Mouse (Mus musculus): ENCODE results near the gene Acsl1. TPM values are rescaled to one million over a fixed set of nuclear protein-coding genes. Genes with fewer than 3 reads are reported as not detected.

Gene Acsl1
- 10 to 100 TPM; 45.7 to 48.2 TPM for total RNA-seq (2021)

DNA sequence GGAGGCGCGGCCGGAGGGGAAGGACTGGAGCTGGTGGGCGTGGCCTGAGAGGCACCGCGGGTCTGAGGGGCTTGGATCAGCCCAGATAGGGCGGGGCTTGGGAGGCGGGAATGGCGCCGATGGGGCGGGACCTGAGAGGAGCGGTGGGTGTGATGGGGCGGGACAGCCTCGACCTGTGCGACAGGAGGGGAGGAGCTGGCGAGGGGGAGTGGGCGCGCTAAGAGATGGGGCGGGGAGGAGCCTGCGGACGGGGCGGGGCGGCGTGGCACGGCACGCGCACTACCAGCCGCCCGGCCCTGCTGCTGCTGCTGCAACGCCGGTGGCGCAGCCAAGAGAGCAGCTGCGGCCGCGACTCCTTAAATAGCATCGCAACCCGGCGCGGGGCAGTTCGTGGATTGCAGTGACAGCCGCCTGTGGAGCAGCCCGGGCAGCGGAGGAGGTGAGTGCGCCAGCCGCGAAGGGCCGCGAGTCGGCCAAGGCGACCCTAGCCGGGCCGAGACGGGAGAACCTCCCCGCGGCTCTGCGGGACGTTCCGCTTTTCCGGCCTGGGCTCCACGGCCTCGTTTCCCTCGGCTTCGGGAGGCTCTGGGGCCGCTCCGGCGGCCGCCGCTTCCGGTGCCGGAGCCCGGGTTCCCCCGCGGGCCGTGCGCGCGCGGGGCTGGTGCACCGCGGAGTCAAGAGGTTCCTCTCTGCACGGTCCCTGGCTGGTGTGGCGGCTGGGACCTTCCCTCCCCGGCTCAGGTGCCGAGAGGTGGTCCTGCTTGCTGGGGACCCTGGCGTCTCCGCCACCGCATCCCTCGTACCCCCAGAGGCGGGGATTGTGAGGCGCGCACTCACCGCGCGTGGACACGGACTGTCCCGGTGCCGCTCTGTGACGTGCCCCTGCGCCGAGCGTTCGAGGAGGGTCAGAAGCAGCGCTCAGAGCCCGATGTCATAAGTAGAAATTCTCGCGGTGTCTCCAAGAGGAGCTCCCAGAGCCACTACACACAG, at the start of gene Acsl1:
Acsl1 (plus strand) TSS at position 246 of the 990 bp plus-strand sequence.
- peak; percentile 87 for DNase-seq (ENCODE audit: extremely low spot score in 1 of 2, low spot score in 1 of 2)

DNA sequence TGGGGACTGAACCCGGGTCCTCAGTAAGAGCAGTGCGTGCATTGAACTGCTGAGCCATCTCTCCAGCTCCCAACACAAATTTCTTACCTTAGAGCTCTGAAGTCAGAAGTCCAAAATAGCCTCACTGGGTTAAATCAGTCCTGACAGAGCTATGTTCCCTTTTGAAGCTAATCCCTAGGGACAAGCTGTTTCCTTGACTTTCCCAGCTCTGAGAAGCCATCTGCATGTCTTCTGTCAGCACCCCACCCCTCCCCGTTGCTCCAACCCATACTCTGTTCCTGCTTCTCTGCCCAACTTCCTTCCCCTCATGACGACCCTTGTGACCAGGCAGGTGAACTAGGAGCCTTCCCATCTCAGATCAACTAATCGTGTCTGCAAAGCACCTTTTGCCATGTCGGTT, 49.3 kb upstream of the Acsl1 start:
- no peak for DNase-seq (ENCODE audit: extremely low spot score in 1 of 2, low spot score in 1 of 2)

DNA sequence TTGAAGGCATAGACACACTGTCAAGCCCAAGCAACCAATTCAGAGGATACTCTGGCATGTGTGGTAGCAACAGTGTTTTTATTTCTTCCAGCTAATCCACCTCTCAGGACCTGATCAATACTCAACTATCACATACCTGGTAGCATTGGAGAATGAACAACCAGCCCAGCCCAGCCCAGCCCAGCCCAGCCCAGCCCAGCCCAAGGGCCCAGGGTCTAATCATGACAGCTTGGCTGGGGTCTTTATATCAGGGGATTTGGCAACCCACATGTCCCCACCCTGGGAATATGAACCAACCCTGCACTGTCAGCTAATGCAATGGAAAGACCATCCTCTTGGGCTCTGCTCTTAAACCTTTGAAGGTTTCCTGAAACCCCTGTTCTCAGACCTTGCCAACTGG, 42.9 kb upstream of the Acsl1 start:
- no peak for DNase-seq (ENCODE audit: extremely low spot score in 1 of 2, low spot score in 1 of 2)

DNA sequence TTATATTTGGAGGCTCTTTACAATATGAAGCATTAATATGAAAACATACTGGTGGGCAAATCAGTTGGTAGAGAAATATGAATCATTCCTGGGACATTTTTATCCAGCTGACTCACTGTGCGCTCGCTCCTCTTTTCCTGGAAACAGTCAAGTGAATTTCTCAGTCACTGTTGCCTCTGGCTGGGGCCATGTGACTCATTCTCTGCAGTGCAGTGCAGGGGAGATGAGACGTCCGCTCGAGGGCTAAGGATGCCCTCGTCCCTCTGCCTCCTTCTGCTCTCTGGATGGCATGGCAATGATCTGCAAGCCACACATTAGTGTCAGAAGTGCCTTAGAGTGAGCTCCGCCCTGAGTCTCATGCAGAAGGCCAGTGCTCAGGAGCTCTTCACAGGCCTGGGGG, 41.0 kb upstream of the Acsl1 start:
- no peak for DNase-seq (ENCODE audit: extremely low spot score in 1 of 2, low spot score in 1 of 2)

DNA sequence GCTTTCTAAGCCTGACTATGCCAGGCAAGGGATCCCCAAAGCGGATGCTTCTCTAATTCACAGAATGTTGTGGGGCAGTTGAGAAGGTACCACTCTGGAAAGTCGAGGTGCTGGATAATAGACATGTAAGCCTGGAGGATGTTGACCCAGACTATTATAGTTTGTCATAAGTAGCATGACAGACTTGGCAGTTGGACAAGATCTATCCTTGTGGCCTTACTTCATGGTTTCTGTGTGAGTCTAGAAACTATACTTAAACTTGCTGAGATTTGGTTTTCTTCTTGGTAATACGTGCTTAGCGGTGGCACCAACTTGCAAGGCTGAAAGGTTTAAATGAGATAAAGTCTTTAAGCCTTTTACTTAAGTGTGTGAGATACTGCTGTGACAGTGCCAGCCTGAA, 38.9 kb upstream of the Acsl1 start:
- DNase-seq (ENCODE audit: extremely low spot score in 1 of 2, low spot score in 1 of 2), result no peak

DNA sequence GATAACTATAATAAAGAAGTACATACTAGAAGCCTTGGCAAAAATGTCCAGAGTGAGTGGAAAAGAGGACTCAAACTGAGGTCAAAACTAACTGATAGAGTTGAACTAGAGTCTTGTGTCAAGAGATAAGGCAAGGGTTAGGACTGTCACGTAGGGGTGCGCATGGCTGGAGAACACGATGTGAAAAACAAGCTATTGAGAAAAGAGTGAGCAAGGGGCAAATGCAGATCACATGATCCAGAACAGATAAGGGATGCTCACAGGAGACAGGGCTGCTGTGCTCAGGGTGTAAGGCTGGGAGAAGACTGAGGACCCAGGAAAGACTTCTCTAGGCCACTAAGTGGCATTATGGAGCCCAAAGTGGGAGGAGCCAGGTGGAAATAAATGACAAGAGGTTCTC, 38.3 kb upstream of the Acsl1 start:
- DNase-seq (ENCODE audit: extremely low spot score in 1 of 2, low spot score in 1 of 2), result no peak

DNA sequence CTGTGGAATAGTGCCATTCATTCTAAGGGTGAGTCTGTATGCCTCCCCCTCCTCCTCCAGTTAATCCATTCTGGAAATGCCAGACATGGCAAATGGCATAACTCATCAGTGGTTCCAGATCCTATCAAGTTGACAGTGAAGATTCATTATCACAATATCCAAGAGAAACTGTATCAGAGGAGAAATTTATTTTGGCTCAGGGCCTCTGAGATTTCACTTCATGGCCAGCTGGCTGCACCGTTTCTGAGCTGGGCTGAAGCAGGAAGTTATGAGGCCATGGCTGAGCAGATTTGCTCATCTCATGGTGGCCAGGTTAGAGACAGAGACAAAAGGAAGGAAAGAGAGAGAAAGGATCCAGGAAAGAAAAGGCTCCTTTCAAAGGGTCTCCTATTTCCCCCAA, 37.2 kb upstream of the Acsl1 start:
- DNase-seq (ENCODE audit: extremely low spot score in 1 of 2, low spot score in 1 of 2), result no peak

DNA sequence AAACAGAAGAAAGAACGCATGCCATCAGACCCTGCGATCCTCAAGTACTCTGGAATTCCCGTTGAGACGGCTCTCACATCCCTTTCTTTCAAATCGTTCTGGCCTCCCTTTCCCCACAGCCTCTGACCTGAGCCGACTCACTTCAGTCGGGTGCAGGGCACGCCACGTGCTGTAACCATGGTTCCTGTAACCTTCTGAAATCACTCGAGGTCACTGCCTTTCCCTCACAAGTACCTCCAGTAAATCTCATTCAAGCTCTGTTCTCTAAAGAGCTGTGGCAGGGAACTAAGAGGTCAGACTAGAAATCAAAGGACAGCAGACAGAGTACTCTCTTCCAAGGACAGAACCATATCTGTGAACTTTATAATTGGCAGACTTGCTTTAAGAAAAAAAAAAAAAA, 32.3 kb upstream of the Acsl1 start:
- no peak for DNase-seq (ENCODE audit: extremely low spot score in 1 of 2, low spot score in 1 of 2)

DNA sequence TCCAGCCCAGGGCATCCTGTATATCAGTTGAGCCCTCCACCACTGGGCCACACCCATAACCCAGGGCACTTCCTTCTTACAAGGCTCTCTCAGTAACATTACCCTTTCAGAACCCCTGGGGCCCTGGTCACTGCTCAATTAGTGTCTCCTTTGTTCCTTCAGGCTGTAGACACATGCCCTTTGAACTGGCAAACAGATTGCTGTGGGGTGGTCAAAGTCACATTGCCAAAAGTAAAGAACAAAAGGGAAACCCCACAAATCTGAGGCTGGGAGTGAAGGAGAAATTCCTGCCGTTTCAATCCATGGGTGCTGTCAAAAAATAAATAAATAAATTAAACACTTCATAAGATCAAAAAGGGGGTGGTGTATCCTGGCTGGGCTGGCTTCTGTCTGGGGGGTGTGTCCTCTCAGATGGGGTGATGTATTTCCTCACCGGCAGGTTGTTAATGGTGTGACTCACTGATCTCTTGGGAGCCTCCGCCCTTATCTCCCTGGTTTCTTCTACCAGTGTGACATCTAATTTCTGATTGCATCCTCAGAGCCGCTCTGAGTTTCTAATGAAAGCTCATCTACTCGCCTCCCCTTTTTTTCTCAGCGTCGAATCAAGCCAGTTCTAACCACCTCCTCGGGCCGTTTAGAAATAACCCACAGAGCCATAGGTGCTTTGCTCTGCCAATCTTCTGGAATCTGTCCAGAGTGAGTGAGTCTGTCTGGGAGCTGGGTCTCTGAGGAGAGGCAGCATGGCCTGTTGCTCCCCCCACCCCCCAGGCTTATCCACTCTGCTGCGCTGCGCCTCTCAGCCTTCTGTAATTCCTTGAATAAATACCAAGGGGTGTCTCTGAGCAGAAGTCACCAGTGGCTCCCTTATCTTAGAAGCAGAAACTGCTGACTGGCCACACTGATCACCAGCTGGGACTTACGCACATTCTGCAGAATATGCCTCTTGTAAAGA, 24.6 kb upstream of the Acsl1 start:
- no peak for DNase-seq (ENCODE audit: extremely low spot score in 1 of 2, low spot score in 1 of 2)

DNA sequence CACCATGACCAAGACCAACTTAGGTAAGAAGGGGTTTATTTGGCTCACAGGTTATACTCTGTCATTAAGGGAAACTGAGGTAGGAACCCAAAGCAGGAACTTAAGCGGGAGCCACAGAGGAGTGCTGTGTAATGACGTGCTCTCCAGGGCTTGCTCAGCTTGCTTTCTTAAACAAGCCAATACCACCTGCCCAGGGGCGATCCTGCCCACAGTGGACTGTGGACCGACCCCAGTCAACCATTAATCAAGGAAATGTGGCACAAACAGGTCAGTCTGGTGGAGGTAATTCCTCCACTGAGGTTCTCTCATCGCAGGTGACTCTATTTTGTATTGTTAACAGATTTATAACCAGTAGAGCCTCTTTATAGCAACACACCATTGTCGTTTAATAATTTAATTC, 23.5 kb upstream of the Acsl1 start:
- no peak for DNase-seq (ENCODE audit: extremely low spot score in 1 of 2, low spot score in 1 of 2)

DNA sequence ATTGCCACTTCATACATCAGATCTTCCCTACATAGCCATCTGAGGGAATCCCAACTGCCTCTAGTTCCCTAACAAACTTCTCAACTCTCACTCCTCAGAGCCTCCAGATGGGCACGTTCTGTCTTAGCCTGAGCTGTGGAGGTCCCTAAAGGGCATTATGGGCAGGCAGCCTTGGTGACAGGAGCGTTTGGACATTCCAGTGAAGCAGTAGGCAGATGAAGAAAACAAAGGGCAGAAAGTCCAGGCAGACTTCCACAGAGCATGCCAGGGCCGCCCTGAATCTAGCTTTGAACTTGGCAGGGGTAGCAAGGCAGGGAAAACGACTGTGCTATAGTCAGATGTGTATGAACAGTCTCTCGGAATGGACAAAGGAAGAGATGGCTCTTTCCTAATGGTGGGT, 22.2 kb upstream of the Acsl1 start:
- DNase-seq (ENCODE audit: extremely low spot score in 1 of 2, low spot score in 1 of 2), result no peak

DNA sequence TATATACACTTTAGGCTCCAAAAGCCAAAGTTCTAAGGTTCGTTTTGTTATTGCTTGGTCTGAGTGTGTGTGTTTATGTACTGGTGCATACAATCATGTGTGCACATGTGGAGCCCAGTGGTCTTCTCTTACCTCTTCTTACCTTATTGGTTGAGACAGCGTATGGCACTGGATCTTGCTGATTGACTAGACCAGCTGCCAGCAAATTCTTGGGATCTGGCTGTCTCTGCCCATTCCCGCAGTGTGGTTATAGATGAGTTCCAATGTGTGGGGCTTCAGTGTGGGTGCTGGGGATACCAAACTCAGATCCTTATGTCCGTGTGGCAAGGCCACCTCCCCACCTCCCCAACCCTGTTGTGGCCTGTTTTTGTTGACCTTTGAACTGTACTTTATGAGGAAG, 21.8 kb upstream of the Acsl1 start:
- no peak for DNase-seq (ENCODE audit: extremely low spot score in 1 of 2, low spot score in 1 of 2)

DNA sequence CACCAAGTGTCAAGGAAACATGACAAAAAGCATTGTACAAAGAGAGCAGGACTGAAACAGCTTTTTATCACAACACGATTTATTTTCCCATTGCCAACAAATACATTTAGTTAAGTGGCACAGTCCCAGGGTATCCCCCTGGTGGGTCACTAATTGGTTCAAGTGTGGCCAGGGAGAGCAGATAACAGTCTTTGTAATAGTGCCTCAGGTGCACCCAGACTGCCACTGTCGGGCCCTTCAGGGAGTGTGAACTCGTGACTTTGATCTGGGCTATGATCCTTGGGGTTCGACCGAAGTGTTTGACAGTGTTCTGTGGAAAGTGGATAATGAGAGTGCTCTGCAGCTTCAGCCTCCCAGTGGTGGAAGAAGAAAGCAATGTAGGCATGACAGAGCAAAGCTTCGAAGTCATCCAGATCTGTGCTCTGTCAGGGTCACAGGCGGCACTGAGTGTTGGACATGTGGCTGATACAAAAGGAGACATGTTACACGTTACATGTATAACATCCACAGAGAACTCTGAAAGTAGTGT, 21.1 kb upstream of the Acsl1 start:
- DNase-seq (ENCODE audit: extremely low spot score in 1 of 2, low spot score in 1 of 2), result no peak

DNA sequence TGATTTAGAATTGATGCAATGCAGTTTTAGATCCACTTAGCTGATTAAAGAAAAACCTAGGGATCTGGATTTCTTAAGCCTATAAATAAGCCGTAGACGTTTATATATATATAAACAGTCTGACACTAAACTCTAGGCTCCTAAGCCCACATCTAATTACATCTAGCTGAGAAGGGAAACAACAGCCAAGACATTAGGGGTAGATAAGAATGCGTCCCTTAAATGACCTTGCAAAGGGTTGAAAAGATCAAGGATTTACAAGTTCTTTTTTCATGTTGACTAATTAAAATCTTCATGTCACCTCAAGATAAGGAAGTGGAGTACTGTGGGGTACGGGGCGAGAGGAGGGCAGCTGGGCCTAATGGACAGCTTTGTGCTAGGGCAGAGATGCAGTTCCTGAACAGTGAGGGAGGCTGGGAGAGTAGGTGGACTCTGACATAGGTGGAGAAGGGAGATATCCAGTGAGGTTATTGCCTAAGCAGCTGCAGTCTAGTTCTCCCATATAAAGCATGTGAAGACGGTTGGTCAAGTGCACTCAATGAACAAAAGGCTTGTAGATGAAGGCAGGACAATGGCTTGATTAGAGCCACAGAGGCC, 12.5 kb upstream of the Acsl1 start:
- DNase-seq (ENCODE audit: extremely low spot score in 1 of 2, low spot score in 1 of 2), result no peak

DNA sequence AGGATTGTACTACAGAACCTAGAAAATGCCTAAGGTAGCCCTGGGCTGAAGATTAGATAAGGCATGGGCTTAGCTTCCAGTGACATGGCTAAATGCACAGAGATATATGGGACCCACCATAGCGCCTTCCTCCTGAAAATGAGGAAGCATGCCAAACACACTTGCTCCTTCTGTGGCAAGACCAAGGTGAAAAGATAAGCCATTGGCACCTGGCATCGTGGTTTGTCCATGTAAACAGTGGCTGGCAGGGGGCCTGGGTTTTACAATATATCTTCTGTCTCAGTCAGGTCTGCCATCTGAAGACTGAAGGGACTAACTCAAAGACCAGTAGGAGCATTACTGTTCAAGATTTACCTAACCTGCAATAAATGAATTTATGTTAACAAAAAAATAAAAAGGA, 2.4 kb upstream of the Acsl1 start:
- DNase-seq (ENCODE audit: extremely low spot score in 1 of 2, low spot score in 1 of 2), result no peak

DNA sequence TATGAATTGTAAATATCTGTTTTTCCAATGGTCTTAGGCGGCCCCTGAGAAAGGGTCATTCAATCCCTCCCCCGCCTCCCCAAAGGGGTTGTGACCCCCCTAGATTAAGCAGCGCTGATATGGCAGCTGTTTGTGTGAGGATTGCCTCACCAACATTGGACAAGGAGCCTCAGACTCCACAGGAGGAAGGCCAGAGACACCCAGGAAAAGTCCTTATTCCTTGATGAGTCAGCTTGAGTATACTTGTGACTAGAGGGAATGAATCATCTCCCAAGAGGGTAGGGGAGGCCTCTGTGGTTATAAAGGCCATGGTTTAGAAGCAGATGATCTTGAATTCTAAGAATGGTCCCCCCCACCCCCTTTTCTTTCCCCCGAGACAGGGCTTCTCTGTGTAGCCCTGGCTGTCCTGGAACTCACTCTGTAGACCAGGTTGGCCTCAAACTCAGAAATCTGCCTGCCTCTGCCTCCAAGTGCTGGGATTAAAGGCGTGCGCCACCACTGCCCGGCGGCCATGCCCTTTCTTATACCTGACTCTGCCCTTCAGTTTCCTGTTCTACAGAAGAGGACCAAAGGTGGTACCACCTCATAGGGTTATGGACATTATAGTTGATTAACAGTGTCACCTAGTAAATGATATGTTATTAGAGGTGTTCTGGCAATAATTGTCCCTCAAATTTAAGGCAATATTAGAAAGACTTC, 1.6 kb upstream of the Acsl1 start:
- DNase-seq (ENCODE audit: extremely low spot score in 1 of 2, low spot score in 1 of 2), result no peak

DNA sequence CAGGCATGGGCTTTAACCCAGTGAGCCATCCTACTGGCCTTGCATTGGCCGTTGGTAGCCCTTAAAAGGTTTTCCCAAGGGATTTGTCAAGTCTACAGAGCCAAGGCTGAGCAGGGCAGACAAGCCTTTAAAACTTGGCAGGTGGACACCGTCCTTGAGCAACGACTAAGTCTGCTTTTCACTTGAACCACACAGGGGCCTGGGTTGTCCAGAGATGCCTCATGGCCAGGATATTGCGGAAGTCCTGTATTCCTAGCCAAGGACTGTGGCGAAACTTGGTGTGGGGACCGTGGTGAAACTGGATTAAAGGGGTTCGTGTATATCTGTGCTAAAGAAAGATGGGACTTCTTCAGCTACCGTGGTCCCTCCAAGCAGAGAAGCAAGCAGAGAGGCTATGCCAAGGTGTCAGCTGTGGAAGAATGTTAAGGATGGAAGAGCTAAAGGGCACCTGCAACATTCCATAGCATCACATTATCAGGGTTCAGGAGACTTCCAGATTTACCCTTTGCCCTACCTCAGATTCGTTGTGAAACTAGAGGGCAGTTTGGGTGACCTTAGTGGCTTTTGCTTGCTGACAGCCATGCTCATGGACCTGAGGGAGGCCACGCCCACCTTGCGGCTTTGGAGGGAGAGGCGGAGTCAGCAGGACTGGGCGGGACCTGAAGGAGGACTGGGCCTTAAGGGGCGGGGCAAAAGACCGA, 596 bp upstream of the Acsl1 start:
- no peak for DNase-seq (ENCODE audit: extremely low spot score in 1 of 2, low spot score in 1 of 2)

DNA sequence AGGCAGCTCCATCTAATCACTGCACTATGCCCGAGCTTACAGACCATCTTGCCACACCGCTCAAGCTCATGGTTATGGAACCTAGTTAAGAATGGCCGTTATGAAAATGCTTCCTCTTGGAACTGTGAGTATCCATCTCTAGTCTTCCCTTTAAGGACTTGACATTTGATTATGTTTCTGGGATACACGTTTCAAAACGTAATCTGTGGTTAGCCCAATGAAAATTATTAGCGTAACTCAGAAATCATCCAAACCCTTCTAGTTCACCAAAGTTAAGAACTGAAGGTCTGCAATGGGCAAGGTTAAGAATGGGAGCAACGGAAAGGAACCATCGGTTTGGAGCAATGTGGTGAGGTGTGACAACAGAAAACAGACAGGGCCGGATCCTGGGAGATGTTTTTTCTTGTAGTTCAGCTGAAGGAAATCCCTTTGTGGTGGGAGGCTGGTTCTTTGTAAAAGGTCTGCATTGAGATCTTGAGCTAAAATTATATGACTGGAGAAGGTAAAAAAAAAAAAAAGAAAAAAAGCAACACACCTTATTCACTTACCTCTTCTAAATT, 1.2 kb downstream of the Acsl1 start:
- DNase-seq (ENCODE audit: extremely low spot score in 1 of 2, low spot score in 1 of 2), result no peak

DNA sequence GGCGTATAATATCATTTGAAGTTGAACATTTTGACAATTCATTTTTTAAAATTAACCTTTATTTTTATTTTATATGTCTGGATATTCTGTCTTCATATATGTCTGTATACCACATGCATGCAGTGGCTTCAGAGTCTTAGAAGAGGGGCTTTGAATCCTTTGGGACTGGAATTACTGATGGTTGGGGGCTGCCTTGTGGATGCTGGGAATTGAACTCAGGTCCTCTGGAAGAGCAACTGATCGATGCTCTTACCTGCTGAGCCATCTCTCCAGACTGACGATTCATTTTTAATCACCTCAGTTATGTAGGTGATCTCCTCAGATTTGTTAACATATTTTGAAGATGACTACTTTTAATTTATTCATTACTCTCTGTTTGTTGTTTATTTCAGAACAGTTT, 3.3 kb downstream of the Acsl1 start:
- DNase-seq (ENCODE audit: extremely low spot score in 1 of 2, low spot score in 1 of 2), result no peak
